Mouse (Mus musculus): ENCODE results near the gene Otx2.

GRCm38 (mm10) chr14:48631486-48631885 lies 42.1 kb downstream of the Otx2 start:
- TF ChIP-seq EP300 (IDR thresholded peaks at IDR 0.05; ENCODE audit: low read depth) (no peak), CTCF (IDR thresholded peaks at IDR 0.05; ENCODE audit: low read depth) (no peak)

Measured in liver, postnatal 0 days (tissue).